Mouse (Mus musculus) MEL (cell line): ENCODE results near the gene Zmynd10.

ENCODE experiments used
- CTCF ChIP-seq, 3 experiments: IDR thresholded peaks in 2 of 3; conservative IDR thresholded peaks in 1 of 3; 2 replicates each; pipeline ENCODE4 v1.5.1; 2011 to 2012; ENCODE audit warnings: low read length in 3 of 3, low read depth in 2 of 3, mild to moderate bottlenecking in 2 of 3, improper control_type of control experiment in 1 of 3, inconsistent platforms in 1 of 3, mixed read lengths in 1 of 3, moderate library complexity in 1 of 3; ENCODE audit not compliant: control insufficient read depth in 1 of 3, insufficient read depth in 1 of 3, poor library complexity in 1 of 3, severe bottlenecking in 1 of 3
- ELF1 ChIP-seq: IDR thresholded peaks from 2 replicates; pipeline ENCODE4 v1.6.1; 2014; ENCODE audit warnings: low read depth, mild to moderate bottlenecking, inconsistent platforms, low read length, improper control_type of control experiment, moderate library complexity
- GABPA ChIP-seq: IDR thresholded peaks from 2 replicates; pipeline ENCODE4 v1.6.1; 2012; ENCODE audit warnings: low read depth, mild to moderate bottlenecking, inconsistent platforms, low read length, improper control_type of control experiment, moderate library complexity
- POLR2A ChIP-seq, 2 experiments: IDR thresholded peaks; 2 replicates each; pipeline ENCODE4 v1.6.1; 2011 to 2012; ENCODE audit warnings: low read length in 2 of 2, mild to moderate bottlenecking in 2 of 2, control low read depth in 1 of 2, improper control_type of control experiment in 1 of 2, low read depth in 1 of 2, moderate library complexity in 1 of 2; ENCODE audit not compliant: control insufficient read depth in 1 of 2, insufficient read depth in 1 of 2, poor library complexity in 1 of 2
- POLR2AphosphoS2 ChIP-seq: IDR thresholded peaks from 2 replicates; pipeline ENCODE4 v1.6.1; 2011; ENCODE audit warnings: low read length, improper control_type of control experiment
- POLR2AphosphoS5 ChIP-seq: IDR thresholded peaks from 2 replicates; pipeline ENCODE4 v1.6.1; 2012; ENCODE audit warnings: low read depth, borderline replicate concordance, mild to moderate bottlenecking, inconsistent platforms, low read length, moderate library complexity, mixed read lengths
- SIN3A ChIP-seq: IDR thresholded peaks from 2 replicates; pipeline ENCODE4 v1.6.1; 2012; ENCODE audit warnings: low read length, improper control_type of control experiment, inconsistent platforms
- SMC3 ChIP-seq: IDR thresholded peaks from 2 replicates; pipeline ENCODE4 v1.6.1; 2011; ENCODE audit warnings: low read depth, low read length, improper control_type of control experiment
- USF1 ChIP-seq: IDR thresholded peaks from 2 replicates; pipeline ENCODE4 v1.6.1; 2014; ENCODE audit warnings: low read depth, mild to moderate bottlenecking, inconsistent platforms, low read length, improper control_type of control experiment, moderate library complexity

DNA sequence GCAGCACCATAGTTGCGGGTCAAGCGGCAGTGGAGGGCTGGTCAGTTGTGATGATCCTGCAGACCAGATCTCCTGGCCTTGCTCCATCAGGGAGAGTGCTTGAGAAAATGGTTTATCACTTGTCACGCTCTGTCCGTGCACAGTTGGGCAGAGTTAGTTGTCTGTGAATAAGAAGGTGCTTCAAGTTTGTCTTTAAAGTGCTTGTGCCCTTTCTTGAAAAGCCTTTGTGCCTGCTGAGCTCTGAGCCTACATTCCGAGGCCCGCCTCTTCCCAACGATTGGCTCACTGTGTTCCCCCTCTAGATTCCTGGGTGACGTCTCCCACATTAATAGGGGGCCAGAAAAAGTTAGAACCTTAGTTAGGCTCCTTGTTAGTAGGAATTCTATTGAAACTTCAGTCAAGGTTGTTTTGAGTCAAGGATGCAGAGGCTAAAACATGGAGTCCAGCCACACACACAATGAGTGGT lies 4.8 kb downstream of the Zmynd10 start:
- no peak for TF ChIP-seq CTCF (IDR thresholded peaks at IDR 0.05 in 2 of 3, conservative IDR thresholded peaks at IDR 0.05 in 1 of 3; ENCODE audit: control insufficient read depth in 1 of 3, insufficient read depth in 1 of 3, low read depth in 2 of 3, low read length in 3 of 3, poor library complexity in 1 of 3, severe bottlenecking in 1 of 3)
- no peak for TF ChIP-seq USF1
- peak in 1 of 2 experiments; percentile 28; a peak in 1 of 4 replicates for TF ChIP-seq POLR2A (IDR thresholded peaks at IDR 0.05; ENCODE audit: control insufficient read depth in 1 of 2, insufficient read depth in 1 of 2, low read depth in 1 of 2, low read length in 2 of 2, poor library complexity in 1 of 2)
- TF ChIP-seq SIN3A, result peak; percentile 42; the same call in 1 of the 2 replicates
- TF ChIP-seq POLR2AphosphoS5, result no peak
- no peak for TF ChIP-seq GABPA
- TF ChIP-seq SMC3, result no peak
- TF ChIP-seq POLR2AphosphoS2, result no peak
- no peak for TF ChIP-seq ELF1
